Mouse (Mus musculus) midbrain, postnatal 0 days (tissue): ENCODE results near the gene Exog. TPM values are rescaled to one million over a fixed set of nuclear protein-coding genes. Genes with fewer than 3 reads are reported as not detected.

Experiments
- ATAC-seq: fragments of 200-750 bp; cut with Nextera tagmentation; 2 replicates; pipeline ENCODE4 v1.8.0; 2017; ENCODE audit warnings: moderate number of reproducible peaks, mild to moderate bottlenecking, moderate TSS enrichment, moderate library complexity; ENCODE audit not compliant: low FRiP score
- DNase-seq: peaks from one replicate; pipeline ENCODE4 v3.0.0-alpha.2; 2015; ENCODE audit warnings: low spot score
- H3K27ac ChIP-seq: fragments of 300-500 bp; sonication (generic); 2 replicates; pipeline ENCODE4 v1.5.1; 2014; ENCODE audit warnings: low read depth, mild to moderate bottlenecking, low read length, mixed read lengths
- H3K27me3 ChIP-seq: fragments of 300-500 bp; sonication (generic); 2 replicates; pipeline ENCODE4 v1.6.1; 2014; ENCODE audit warnings: low read length, control low read depth, mixed read lengths; ENCODE audit not compliant: insufficient read depth
- H3K36me3 ChIP-seq: fragments of 300-500 bp; sonication (generic); 2 replicates; pipeline ENCODE4 v1.6.1; 2014; ENCODE audit warnings: low read length, control low read depth, mixed read lengths; ENCODE audit not compliant: insufficient read depth
- H3K4me1 ChIP-seq: fragments of 300-500 bp; sonication (generic); 2 replicates; pipeline ENCODE4 v1.6.1; 2014; ENCODE audit warnings: mild to moderate bottlenecking, control low read depth, antibody characterized with exemption, low read length, mixed read lengths; ENCODE audit not compliant: insufficient read depth
- H3K4me2 ChIP-seq: fragments of 300-500 bp; sonication (generic); 2 replicates; pipeline ENCODE4 v1.6.1; 2014; ENCODE audit warnings: low read depth, mild to moderate bottlenecking, low read length, mixed read lengths; ENCODE audit not compliant: poor library complexity, severe bottlenecking
- H3K4me3 ChIP-seq: fragments of 300-500 bp; sonication (generic); 2 replicates; pipeline ENCODE4 v1.5.1; 2014; ENCODE audit warnings: low read depth, mild to moderate bottlenecking, low read length, moderate library complexity
- H3K9ac ChIP-seq: fragments of 300-500 bp; sonication (generic); replicated peaks from 2 replicates; pipeline ENCODE4 v1.6.1; 2014; ENCODE audit warnings: mild to moderate bottlenecking, low read length, moderate library complexity, mixed read lengths; ENCODE audit not compliant: poor library complexity, severe bottlenecking
- H3K9me3 ChIP-seq: fragments of 300-500 bp; sonication (generic); 2 replicates; pipeline ENCODE4 v1.6.1; 2016; ENCODE audit warnings: low read length, control low read depth
- CTCF ChIP-seq: IDR thresholded peaks from 2 replicates; pipeline ENCODE4 v1.5.1; 2016; ENCODE audit warnings: antibody characterized with exemption, mild to moderate bottlenecking
- WGBS: fragments of 180-500 bp; shearing (Covaris S2); extraction: QIAGEN DNeasy Blood & Tissue Kit; methylation state at CpG from one replicate; pipeline ENCODE4 v1.1.7; 2014; 5-methylcytosine and 5-hydroxymethylcytosine counted together
- polyA plus RNA-seq: library from polyadenylated mRNA; unstranded; fragments of >200 nt; fragmentation: Nextera tagmentation; extraction: Ambion mirVana; gene quantifications from 2 replicates; pipeline ENCODE4 v1.2.1, GENCODE M21; 2015
- total RNA-seq: library from RNA; depleted of rRNA; stranded (reverse); fragments of >200 nt; gene quantifications from 2 replicates; pipeline ENCODE4 v1.2.3, GENCODE M21; 2014

The Exog gene
- total and polyA plus RNA-seq, 2 experiments from 2014 or later, result 26.0 to 36.8 TPM

DNA sequence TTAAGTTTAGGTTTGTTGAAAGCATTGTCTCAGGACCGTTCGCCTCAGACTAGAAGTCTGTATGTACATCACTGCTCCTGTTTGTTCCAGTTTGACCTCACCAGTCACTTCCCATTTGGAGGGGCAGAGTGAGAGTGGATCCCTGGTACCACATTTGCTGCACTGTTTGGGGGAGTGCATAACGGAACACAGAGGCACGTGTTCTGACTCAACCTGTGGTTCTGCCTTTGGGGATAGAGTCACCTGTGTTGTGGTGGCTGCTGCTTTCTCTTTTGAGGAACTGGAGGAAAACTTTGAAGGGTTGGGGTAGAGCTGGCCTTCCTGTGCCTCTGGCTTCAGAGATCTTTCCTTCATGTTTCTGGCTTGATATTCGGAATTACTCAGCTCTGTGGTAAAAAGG, 40.7 kb upstream of the Exog start:
- Histone ChIP-seq H3K4me3 (peak overlapping the region; percentile 98), H3K27me3 (no peaks in the 10 kb centered on the region), H3K9ac (peak overlapping the region; percentile 99; the same call in 1 of the 2 replicates), H3K9me3 (no peaks in the 10 kb centered on the region), H3K36me3 (no peaks in the 10 kb centered on the region), H3K27ac (no peak overlapping the region), H3K4me1 (peaks cover 7% of the 10 kb centered on the region), H3K4me2 (peak overlapping the region; percentile 94)
- DNase-seq (no peak), ATAC-seq (no peak)
- no peak for TF ChIP-seq CTCF
- WGBS, result 53% methylated on average over 5 of the region's 5 CpGs

DNA sequence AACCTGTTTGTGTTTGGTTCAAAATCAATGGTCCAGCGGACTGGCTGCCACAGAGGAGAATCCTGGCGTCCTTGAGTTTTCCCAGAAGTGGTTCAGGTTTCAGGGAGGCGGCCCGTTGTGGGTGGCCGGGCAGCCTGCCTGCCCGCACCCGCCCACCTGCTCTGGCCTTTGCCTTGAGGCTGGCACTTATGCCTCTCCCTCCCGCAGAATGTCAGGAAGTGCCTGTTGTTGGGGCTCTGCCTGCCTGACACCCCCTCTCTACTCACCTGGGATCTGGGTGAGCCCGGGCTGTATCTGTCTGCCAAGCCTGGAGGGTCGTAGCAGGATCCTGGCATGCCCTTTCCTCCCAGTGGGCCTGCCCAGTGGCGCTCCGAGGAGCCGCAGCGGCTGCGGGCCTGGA, 36.9 kb upstream of the Exog start:
- TF ChIP-seq CTCF, result no peak
- DNase-seq, result no peak
- no peak for ATAC-seq
- Histone ChIP-seq H3K27ac (no peak overlapping the region), H3K4me2 (no peak overlapping the region), H3K4me3 (no peak overlapping the region), H3K4me1 (peaks cover 7% of the 10 kb centered on the region), H3K27me3 (no peaks in the 10 kb centered on the region), H3K9ac (no peak overlapping the region), H3K36me3 (no peaks in the 10 kb centered on the region), H3K9me3 (no peaks in the 10 kb centered on the region)
- 87% methylated on average over 15 of the region's 15 CpGs for WGBS

DNA sequence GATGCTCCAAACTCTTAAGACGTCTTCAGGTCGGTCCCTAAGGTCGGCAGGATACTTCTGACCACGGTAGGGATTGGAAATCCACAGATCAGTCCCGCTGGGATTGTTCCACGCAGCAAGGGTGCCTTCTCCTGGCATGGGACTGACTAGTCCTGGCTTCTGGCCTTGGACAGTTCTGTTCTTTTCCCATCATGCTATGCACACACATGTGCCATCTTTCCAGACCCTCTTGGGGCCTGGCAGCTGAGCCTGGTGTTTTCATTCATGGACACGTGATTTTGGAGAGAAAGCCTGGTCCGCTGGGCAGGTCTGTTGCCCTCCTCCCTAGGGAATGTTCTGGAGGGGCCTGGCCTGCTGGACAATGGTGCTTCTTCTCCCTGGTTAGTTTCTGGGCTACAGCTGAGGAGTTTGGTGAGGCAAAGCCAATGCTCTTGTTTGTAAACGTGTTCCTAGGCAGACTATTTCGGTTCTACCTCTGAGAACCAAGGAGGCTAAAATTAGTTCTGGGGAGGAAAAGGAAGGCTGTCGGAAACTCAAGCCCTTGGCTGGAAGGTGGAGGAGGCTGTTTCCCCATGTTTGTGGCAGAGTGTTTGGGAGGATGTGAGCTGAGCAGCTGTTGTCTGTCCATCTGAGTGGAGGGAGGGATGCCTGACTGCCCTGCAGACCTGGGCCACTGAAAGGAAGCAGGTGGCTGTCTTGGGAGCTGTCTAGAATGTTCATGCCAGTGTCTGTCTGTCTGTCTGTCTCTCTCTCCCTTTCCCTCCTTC, 35.7 kb upstream of the Exog start:
- no peak overlapping the region for H3K4me3 ChIP-seq
- H3K4me1 ChIP-seq, result peaks cover 5% of the 10 kb centered on the region
- no peak overlapping the region for H3K9ac ChIP-seq
- no peak for ATAC-seq
- no peaks in the 10 kb centered on the region for H3K27me3 ChIP-seq
- H3K9me3 ChIP-seq, result 0 out of 2 replicates have a peak, but pooled peaks cover 3% of the 10 kb centered on the region
- H3K4me2 ChIP-seq, result no peak overlapping the region
- WGBS, result 85% methylated on average over 11 of the region's 11 CpGs
- no peak overlapping the region for H3K27ac ChIP-seq
- no peaks in the 10 kb centered on the region for H3K36me3 ChIP-seq
- DNase-seq, result no peak
- TF ChIP-seq CTCF, result no peak

DNA sequence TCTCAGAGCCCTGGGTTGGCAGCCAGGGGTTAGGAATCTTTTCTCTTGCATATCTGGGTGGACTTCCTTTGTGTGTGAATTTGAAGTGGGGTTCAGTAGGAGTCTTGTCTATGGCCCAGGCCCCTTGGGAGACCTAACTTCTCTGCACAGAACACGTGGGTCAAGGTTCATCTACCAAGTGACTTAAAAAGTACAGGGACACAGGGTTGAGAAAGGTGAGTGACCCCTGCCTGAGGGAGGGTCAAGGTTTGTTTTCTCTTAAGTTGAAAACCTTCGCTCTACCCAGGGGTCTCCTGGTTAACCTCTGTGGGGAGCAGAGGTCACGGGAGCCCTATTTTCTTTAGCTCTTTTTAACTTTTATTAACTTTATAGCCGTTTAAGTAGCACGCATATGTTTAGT, 34.9 kb upstream of the Exog start:
- Histone ChIP-seq H3K4me3 (no peak overlapping the region), H3K36me3 (no peaks in the 10 kb centered on the region), H3K9ac (no peak overlapping the region), H3K4me1 (peaks cover 3% of the 10 kb centered on the region; the same call in 1 of the 2 replicates), H3K27me3 (no peaks in the 10 kb centered on the region), H3K9me3 (0 out of 2 replicates have a peak, but pooled peaks cover 3% of the 10 kb centered on the region), H3K4me2 (no peak overlapping the region), H3K27ac (no peak overlapping the region)
- WGBS, result 87% methylated on average over 5 of the region's 5 CpGs
- ATAC-seq (no peak), DNase-seq (no peak)
- no peak for TF ChIP-seq CTCF

DNA sequence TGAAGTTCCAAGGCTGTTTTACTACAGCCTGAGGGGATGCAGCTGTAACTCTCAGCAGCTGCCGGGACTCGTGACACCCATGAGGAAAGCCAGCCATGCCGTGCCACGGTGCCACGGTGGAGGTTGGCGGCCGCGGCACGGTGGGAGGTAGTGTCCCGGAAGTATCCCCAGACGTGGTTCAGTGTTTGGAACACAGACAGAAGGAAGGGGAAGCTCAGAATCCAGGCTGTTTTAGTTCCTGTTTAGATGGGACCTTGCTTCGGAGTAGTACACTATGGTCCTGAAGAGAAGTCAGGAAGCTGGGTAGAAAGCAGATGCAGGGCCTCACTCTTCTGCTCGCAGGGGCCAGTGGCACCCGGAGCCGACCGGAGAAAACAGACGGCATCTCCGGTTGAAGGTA, 26.7 kb upstream of the Exog start:
- no peak overlapping the region for H3K9ac ChIP-seq
- H3K4me3 ChIP-seq, result no peak overlapping the region
- 63% methylated on average over 18 of the region's 18 CpGs for WGBS
- DNase-seq (no peak), ATAC-seq (no peak)
- H3K4me2 ChIP-seq, result no peak overlapping the region
- H3K27ac ChIP-seq, result no peak overlapping the region
- no peaks in the 10 kb centered on the region for H3K36me3 ChIP-seq
- TF ChIP-seq CTCF, result no peak
- H3K9me3 ChIP-seq, result 0 out of 2 replicates have a peak, but pooled peaks cover 2% of the 10 kb centered on the region
- H3K4me1 ChIP-seq, result 0 out of 2 replicates have a peak, but pooled peaks cover 3% of the 10 kb centered on the region
- H3K27me3 ChIP-seq, result no peaks in the 10 kb centered on the region

DNA sequence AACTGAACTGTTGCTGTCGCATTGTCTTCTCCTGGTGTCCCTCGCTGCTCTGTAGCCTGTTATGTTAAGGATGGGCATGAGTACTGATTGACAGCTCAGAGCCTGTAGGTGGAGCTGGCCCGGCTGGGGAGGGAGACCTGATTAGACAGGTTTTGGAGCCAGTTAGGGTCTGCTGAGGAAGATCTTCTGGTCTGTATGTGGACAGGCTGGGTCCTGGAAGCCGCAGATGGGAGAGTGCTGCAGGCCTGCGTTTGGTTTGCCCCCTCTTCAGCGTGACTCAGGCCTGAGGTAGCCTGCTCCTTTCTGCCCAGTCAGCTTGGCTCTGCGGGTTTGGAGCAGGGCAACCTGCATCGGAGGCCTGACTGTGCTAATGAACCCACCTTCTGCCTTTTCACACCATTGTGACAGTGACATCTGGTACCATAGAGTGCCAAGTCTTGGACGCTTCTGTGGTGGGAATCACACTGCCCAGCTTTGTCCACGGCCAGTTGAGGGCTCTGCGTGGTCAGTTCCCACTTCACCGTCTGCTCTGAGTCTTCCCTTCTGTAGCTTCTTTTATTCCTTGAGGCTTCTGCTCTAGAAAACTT, 24.8 kb upstream of the Exog start:
- H3K9me3 ChIP-seq, result no peaks in the 10 kb centered on the region
- H3K4me3 ChIP-seq, result no peak overlapping the region
- DNase-seq (peak; percentile 52), ATAC-seq (no peak)
- no peak overlapping the region for H3K9ac ChIP-seq
- no peaks in the 10 kb centered on the region for H3K36me3 ChIP-seq
- TF ChIP-seq CTCF, result no peak
- 80% methylated on average over 12 of the region's 12 CpGs for WGBS
- no peak overlapping the region for H3K27ac ChIP-seq
- H3K4me2 ChIP-seq, result no peak overlapping the region
- H3K4me1 ChIP-seq, result 0 out of 2 replicates have a peak, but pooled peaks cover 3% of the 10 kb centered on the region
- no peaks in the 10 kb centered on the region for H3K27me3 ChIP-seq
